Mouse (Mus musculus): ENCODE results near the gene Ostm1. TPM values are rescaled to one million over a fixed set of nuclear protein-coding genes. Genes with fewer than 3 reads are reported as not detected.

Gene Ostm1
- polyA plus RNA-seq, 1 experiment from 2014 or later = 14.9 TPM

- ATAC-seq (replicated peaks; ENCODE audit: low FRiP score) = no peak
- H3K9me3 ChIP-seq (replicated peaks) = no peaks in the 10 kb centered on the region
- under 1% methylated on average over 15 of the region's 15 CpGs for WGBS
- H3K9ac ChIP-seq = no peak overlapping the region
- H3K4me3 ChIP-seq (replicated peaks) = no peak overlapping the region
- H3K4me1 ChIP-seq = peaks cover 34% of the 10 kb centered on the region
- H3K36me3 ChIP-seq = no peaks in the 10 kb centered on the region
- no peak overlapping the region for H3K4me2 ChIP-seq
- no peak overlapping the region for H3K27ac ChIP-seq
- peaks cover 100% of the 10 kb centered on the region for H3K27me3 ChIP-seq
These were observed 5.9 kb upstream of the Ostm1 start for GRCm38 (mm10) chr10:42577525-42578280.

- Histone ChIP-seq H3K4me3 (replicated peaks) (no peak overlapping the region), H3K36me3 (no peaks in the 10 kb centered on the region), H3K9ac (no peak overlapping the region), H3K4me2 (no peak overlapping the region), H3K27ac (no peak overlapping the region), H3K27me3 (peaks cover 100% of the 10 kb centered on the region), H3K9me3 (replicated peaks) (no peaks in the 10 kb centered on the region), H3K4me1 (peaks cover 38% of the 10 kb centered on the region)
- ATAC-seq (replicated peaks; ENCODE audit: low FRiP score) = no peak
- 2% methylated on average over 15 of the region's 15 CpGs for WGBS
These were observed 5.3 kb upstream of the Ostm1 start for GRCm38 (mm10) chr10:42578281-42578675.

- 0 out of 2 replicates have a peak overlapping the region, but pooled peaks have one; percentile 45 for H3K4me2 ChIP-seq
- no peak for ATAC-seq (replicated peaks; ENCODE audit: low FRiP score)
- H3K36me3 ChIP-seq = no peaks in the 10 kb centered on the region
- peak overlapping the region; percentile 2; the same call in 1 of the 2 replicates for H3K4me3 ChIP-seq (replicated peaks)
- H3K27me3 ChIP-seq = peaks cover 100% of the 10 kb centered on the region
- no peak overlapping the region for H3K27ac ChIP-seq
- H3K9ac ChIP-seq = no peak overlapping the region
- 1% methylated on average over 22 of the region's 22 CpGs for WGBS
- H3K9me3 ChIP-seq (replicated peaks) = no peaks in the 10 kb centered on the region
- peaks cover 44% of the 10 kb centered on the region for H3K4me1 ChIP-seq
These were observed 4.7 kb upstream of the Ostm1 start for GRCm38 (mm10) chr10:42578698-42579474.

GRCm38 (mm10) chr10:42579475-42580130 lies 4.0 kb upstream of the Ostm1 start:
- Histone ChIP-seq H3K27me3 (peaks cover 100% of the 10 kb centered on the region), H3K4me2 (peak overlapping the region; percentile 45), H3K9ac (no peak overlapping the region), H3K27ac (no peak overlapping the region), H3K4me1 (peaks cover 51% of the 10 kb centered on the region), H3K4me3 (replicated peaks) (peak overlapping the region; percentile 2), H3K36me3 (no peaks in the 10 kb centered on the region), H3K9me3 (replicated peaks) (no peaks in the 10 kb centered on the region)
- 0 out of 2 replicates have a peak, but pooled peaks have one; percentile 23 for ATAC-seq (replicated peaks; ENCODE audit: low FRiP score)
- WGBS = 1% methylated on average over 40 of the region's 41 CpGs

GRCm38 (mm10) chr10:42580131-42580950 lies 3.3 kb upstream of the Ostm1 start:
- no peak overlapping the region for H3K9ac ChIP-seq
- peak overlapping the region; percentile 45 for H3K4me2 ChIP-seq
- WGBS = under 1% methylated on average over 29 of the region's 29 CpGs
- H3K27me3 ChIP-seq = peaks cover 100% of the 10 kb centered on the region
- H3K27ac ChIP-seq = no peak overlapping the region
- no peak for ATAC-seq (replicated peaks; ENCODE audit: low FRiP score)
- no peaks in the 10 kb centered on the region for H3K36me3 ChIP-seq
- H3K4me3 ChIP-seq (replicated peaks) = peak overlapping the region; percentile 2
- H3K9me3 ChIP-seq (replicated peaks) = no peaks in the 10 kb centered on the region
- peaks cover 52% of the 10 kb centered on the region for H3K4me1 ChIP-seq

- Histone ChIP-seq H3K9me3 (replicated peaks) (no peaks in the 10 kb centered on the region), H3K27ac (no peak overlapping the region), H3K4me3 (replicated peaks) (0 out of 2 replicates have a peak overlapping the region, but pooled peaks have one; percentile 2), H3K4me1 (peaks cover 52% of the 10 kb centered on the region), H3K27me3 (peaks cover 100% of the 10 kb centered on the region), H3K4me2 (no peak overlapping the region), H3K36me3 (no peaks in the 10 kb centered on the region), H3K9ac (no peak overlapping the region)
- WGBS = 1% methylated on average over 7 of the region's 7 CpGs
- ATAC-seq (replicated peaks; ENCODE audit: low FRiP score) = no peak
These were observed 2.7 kb upstream of the Ostm1 start for GRCm38 (mm10) chr10:42580951-42581277.

- peaks cover 100% of the 10 kb centered on the region for H3K27me3 ChIP-seq
- H3K9ac ChIP-seq = no peak overlapping the region
- H3K4me3 ChIP-seq (replicated peaks) = peak overlapping the region; percentile 6; the same call in 1 of the 2 replicates
- H3K4me2 ChIP-seq = 0 out of 2 replicates have a peak overlapping the region, but pooled peaks have one; percentile 1
- H3K4me1 ChIP-seq = peaks cover 52% of the 10 kb centered on the region
- H3K9me3 ChIP-seq (replicated peaks) = no peaks in the 10 kb centered on the region
- 2% methylated on average over 44 of the region's 45 CpGs for WGBS
- H3K27ac ChIP-seq = no peak overlapping the region
- no peaks in the 10 kb centered on the region for H3K36me3 ChIP-seq
- ATAC-seq (replicated peaks; ENCODE audit: low FRiP score) = no peak
These were observed 1.7 kb upstream of the Ostm1 start for GRCm38 (mm10) chr10:42581694-42582565.

GRCm38 (mm10) chr10:42582566-42583110 lies 984 bp upstream of the Ostm1 start:
- H3K27me3 ChIP-seq = peaks cover 100% of the 10 kb centered on the region
- no peak overlapping the region for H3K27ac ChIP-seq
- H3K36me3 ChIP-seq = no peaks in the 10 kb centered on the region
- H3K9ac ChIP-seq = no peak overlapping the region
- H3K9me3 ChIP-seq (replicated peaks) = no peaks in the 10 kb centered on the region
- H3K4me1 ChIP-seq = peaks cover 52% of the 10 kb centered on the region
- under 1% methylated on average over 44 of the region's 44 CpGs for WGBS
- no peak for ATAC-seq (replicated peaks; ENCODE audit: low FRiP score)
- H3K4me3 ChIP-seq (replicated peaks) = peak overlapping the region; percentile 25
- peak overlapping the region; percentile 26; the same call in 1 of the 2 replicates for H3K4me2 ChIP-seq

- H3K27me3 ChIP-seq = peaks cover 100% of the 10 kb centered on the region
- peak overlapping the region; percentile 50 for H3K4me2 ChIP-seq
- peaks cover 49% of the 10 kb centered on the region for H3K4me1 ChIP-seq
- H3K27ac ChIP-seq = no peak overlapping the region
- WGBS = 2% methylated on average over 32 of the region's 32 CpGs
- peak overlapping the region; percentile 25 for H3K4me3 ChIP-seq (replicated peaks)
- H3K9me3 ChIP-seq (replicated peaks) = no peaks in the 10 kb centered on the region
- no peak for ATAC-seq (replicated peaks; ENCODE audit: low FRiP score)
- no peak overlapping the region for H3K9ac ChIP-seq
- no peaks in the 10 kb centered on the region for H3K36me3 ChIP-seq
These were observed 347 bp downstream of the Ostm1 start for GRCm38 (mm10) chr10:42583902-42584435.

- no peaks in the 10 kb centered on the region for H3K9me3 ChIP-seq (replicated peaks)
- H3K4me2 ChIP-seq = peak overlapping the region; percentile 50
- no peaks in the 10 kb centered on the region for H3K36me3 ChIP-seq
- no peak overlapping the region for H3K9ac ChIP-seq
- H3K4me3 ChIP-seq (replicated peaks) = peak overlapping the region; percentile 25
- peaks cover 100% of the 10 kb centered on the region for H3K27me3 ChIP-seq
- no peak for ATAC-seq (replicated peaks; ENCODE audit: low FRiP score)
- H3K4me1 ChIP-seq = peaks cover 46% of the 10 kb centered on the region
- H3K27ac ChIP-seq = no peak overlapping the region
- under 1% methylated on average over 37 of the region's 37 CpGs for WGBS
These were observed 888 bp downstream of the Ostm1 start for GRCm38 (mm10) chr10:42584436-42584983.
